Mouse (Mus musculus) intestine, embryonic 15.5 days (tissue): Measurements from ENCODE around the gene Gm20816. TPM values are rescaled to one million over a fixed set of nuclear protein-coding genes. Genes with fewer than 3 reads are reported as not detected.
"Not testable (repeated sequence)": the region's sequence is repeated elsewhere in the genome, so short reads cannot be mapped to it uniquely, and the experiment has no call there.

ENCODE experiments used
- ATAC-seq: fragments of 200-750 bp; cut with Nextera tagmentation; 2 replicates; pipeline ENCODE4 v1.8.0; 2017; ENCODE audit warnings: moderate TSS enrichment, moderate library complexity
- H3K27ac ChIP-seq: fragments of 300-500 bp; sonication (generic); 2 replicates; pipeline ENCODE4 v1.5.1; 2015; ENCODE audit warnings: mild to moderate bottlenecking, inconsistent platforms
- H3K27me3 ChIP-seq: fragments of 300-500 bp; sonication (generic); replicated peaks from 2 replicates; pipeline ENCODE4 v1.6.1; 2015; ENCODE audit warnings: inconsistent platforms
- H3K36me3 ChIP-seq: fragments of 300-500 bp; sonication (generic); 2 replicates; pipeline ENCODE4 v1.6.1; 2015; ENCODE audit warnings: inconsistent platforms
- H3K4me1 ChIP-seq: fragments of 300-500 bp; sonication (generic); replicated peaks from 2 replicates; pipeline ENCODE4 v1.6.1; 2015; ENCODE audit warnings: inconsistent platforms
- H3K4me2 ChIP-seq: fragments of 300-500 bp; sonication (generic); replicated peaks from 2 replicates; pipeline ENCODE4 v1.6.1; 2015; ENCODE audit warnings: mild to moderate bottlenecking, inconsistent platforms
- H3K4me3 ChIP-seq: fragments of 300-500 bp; sonication (generic); replicated peaks from 2 replicates; pipeline ENCODE4 v1.5.1; 2015; ENCODE audit warnings: inconsistent platforms
- H3K9ac ChIP-seq: fragments of 300-500 bp; sonication (generic); 2 replicates; pipeline ENCODE4 v1.6.1; 2015; ENCODE audit warnings: inconsistent platforms
- H3K9me3 ChIP-seq: fragments of 300-500 bp; sonication (generic); 2 replicates; pipeline ENCODE4 v1.6.1; 2016; ENCODE audit warnings: inconsistent platforms
- WGBS: fragments of 180-500 bp; shearing (Covaris S2); methylation state at CpG from one replicate; pipeline ENCODE4 v1.1.7; 2015; 5-methylcytosine and 5-hydroxymethylcytosine counted together
- polyA plus RNA-seq: library from polyadenylated mRNA; unstranded; fragments of >200 nt; fragmentation: Nextera tagmentation; extraction: Ambion mirVana; gene quantifications from 2 replicates; pipeline ENCODE4 v1.2.1, GENCODE M21; 2015

Gm20816 gene
- polyA plus RNA-seq: not detected in 2 replicates

- not testable (repeated sequence) for H3K27ac ChIP-seq
- no CpG with 5 or more reads among the region's 3 CpGs for WGBS
These were observed at the start of gene Gm20816 for GRCm38 (mm10) chrY:68537655-68538054. Gm20816 (plus strand) TSS chrY:68537955.

More at GRCm38 (mm10) chrY:68537655-68538054, at the start of gene Gm20816:
- not testable (repeated sequence) for H3K4me2 ChIP-seq, H3K9me3 ChIP-seq, H3K4me1 ChIP-seq, H3K4me3 ChIP-seq, H3K9ac ChIP-seq, H3K36me3 ChIP-seq, ATAC-seq, H3K27me3 ChIP-seq

Other genes starting within 250 kb of the Gm20816 start
- gene Gm20937, start 243.1 kb upstream of the Gm20816 start, polyA plus RNA-seq: not detected in 2 replicates